Mouse (Mus musculus) cerebellum, adult 8-10 months (tissue): ENCODE results near the gene Dpp7.

ENCODE experiments used
- DNase-seq: peaks from one replicate; pipeline ENCODE4 v3.0.0; 2022

The Dpp7 gene

DNA sequence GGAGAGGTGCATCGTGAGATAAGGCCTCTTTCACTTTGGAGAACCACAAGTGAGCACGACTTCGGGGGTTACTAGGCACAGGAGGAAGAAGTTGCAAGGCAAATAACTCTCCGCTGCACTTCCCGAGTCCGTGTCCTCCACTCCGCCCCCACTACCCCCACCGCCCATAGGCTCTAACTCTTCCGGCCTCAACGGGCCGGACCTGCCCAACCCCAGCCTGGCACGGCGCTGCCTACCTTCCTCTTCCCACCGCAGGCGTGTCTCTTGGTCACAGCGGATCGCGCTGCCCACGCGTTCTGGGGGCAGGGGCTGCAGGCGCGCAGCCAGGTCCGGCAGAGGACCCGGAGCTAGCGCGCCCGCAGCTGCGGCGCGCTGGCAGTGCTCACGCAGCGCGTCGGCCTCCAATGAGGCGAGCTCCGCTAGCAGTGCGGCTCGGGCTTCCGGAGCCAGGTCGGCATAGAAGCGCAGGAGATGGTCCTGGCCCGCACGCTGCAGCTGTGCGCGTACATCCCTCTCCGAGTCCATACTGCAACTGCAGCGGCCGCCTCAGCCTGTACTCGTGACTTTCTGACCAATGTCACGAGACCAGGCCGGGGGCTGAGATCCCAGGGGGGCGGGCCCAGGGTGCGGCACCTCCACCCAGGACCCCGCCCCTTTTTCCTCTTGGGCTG lies 9.1 kb upstream of the Dpp7 start, which contains the start of gene Uap1l1:
Uap1l1 (minus strand) TSS at position 592 of the 671 bp plus-strand sequence.
- peak; percentile 50 for DNase-seq

GRCm38 (mm10) chr2:25364761-25365090 lies 8.6 kb upstream of the Dpp7 start:
- DNase-seq = no peak

DNA sequence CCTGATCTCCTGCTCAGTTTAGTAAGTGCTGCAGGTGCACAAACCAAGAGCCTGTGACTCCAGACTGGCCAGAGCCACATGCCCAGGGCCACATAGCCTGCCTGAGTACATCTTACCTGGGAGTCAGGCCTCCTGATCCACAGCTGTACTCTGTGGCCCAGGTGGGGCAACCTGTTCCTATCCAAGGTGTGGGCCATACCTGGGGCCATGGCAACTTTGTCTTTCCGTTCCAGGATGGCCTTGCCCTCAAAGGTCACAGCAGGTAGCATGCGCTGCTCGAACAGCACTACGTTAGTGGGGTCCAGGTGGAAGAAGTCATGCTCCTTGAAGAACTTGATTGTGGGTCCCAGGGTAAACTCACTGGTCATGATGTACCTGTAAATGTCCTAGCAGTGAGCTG lies 8.2 kb upstream of the Dpp7 start:
- DNase-seq = no peak

DNA sequence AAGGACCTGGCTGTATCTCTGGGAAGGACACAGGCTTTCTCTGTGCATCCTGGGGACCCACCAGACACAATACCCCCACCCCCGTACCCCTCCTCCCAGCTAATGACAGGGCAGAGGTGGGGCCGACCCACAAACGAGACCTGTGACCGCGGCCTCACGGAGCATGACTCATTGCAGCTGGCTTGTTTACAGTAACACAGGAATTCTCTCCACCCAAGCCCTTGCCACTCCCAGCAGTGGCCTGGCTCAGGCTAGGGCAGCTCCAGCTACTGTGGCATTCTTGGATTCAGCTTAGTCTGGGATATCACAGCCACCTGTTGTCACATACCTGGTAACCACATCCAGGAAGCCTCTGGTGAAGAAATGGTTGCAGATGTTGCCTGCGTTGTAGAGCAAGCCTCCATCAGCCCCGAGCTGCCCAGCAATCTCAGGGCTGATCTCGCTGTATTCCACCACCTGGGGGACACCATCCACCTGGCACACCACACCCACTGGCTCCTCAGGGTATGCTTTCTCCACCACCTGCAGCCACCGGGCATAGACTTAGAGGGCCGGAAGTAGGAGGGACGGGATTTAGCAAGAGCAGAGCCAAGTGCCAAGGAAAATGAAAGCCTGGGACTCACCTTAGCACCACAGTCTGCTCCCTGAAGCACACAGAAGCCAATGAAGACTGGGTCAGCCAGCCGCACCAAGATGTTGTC lies 7.5 kb upstream of the Dpp7 start:
- DNase-seq = no peak

DNA sequence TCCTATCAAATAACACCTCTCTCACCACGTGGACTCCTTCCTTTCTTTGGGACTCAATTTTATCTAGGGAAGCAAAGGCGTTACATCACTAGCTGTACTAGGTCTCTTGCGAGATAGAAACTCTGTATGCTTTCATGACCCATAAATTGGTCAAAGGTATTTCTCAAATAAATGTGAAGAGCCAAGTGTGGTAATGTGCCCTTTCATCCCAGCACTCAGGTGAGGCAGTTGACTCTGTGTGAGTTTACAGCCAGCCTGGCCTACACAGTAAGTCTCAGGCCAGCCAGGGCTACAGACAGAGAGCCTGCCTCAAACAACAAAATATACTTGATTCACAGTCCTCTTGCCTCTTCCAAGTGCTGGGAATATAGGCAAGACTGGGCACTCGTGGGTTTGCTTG lies 3.7 kb upstream of the Dpp7 start:
- no peak for DNase-seq

DNA sequence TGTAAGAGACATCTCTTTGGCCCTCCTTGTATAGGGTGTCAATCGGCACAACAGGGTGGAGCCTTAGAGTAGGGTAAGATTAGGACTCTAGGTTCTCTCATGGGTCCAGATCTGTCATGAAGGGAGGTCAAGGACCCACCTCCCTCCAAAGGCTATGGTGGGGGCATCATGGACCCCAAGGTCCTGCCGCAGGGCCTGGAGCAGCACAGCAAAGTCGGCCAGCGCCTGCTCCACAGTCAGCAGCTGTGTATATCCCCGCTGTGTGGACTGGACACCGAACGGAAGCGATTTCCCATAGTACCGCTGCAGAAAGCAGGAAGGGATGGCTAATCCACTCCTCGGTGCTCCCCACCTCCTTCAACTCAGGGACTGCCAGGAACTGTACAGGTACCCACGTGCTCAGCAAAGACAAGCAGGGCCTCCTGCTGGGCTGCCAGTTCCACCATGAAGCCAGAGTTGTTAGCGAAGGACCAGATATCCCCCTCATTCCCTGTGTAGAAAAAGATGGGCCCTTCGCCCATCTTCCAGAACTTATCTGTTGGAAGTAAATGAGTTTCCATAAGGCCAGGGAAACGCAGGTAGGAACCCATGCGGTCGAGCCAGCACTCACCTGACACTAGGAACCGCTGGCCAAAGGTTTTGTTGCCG lies 616 bp downstream of the Dpp7 start:
- DNase-seq = no peak

DNA sequence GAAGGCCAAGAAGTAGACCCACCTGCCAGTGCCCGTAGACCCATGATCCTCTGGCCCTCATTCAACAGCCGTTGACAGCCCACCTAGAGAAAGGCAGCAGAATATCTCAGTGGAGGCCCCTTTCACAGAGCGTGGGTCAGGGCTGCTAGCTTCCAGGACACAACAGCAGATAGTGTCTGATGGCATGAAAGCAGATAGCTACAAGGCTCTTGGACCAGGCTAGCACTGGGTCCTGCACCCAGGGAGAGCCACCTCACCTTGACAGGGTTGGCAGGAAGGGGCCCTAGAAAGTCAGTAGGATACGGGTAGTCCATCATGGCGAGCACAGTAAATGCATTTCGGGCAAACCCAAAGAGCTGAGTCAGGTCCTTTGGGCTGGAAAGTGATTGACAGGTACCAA lies 1.9 kb downstream of the Dpp7 start:
- DNase-seq = no peak

- no peak for DNase-seq
These were observed 5.5 kb downstream of the Dpp7 start for GRCm38 (mm10) chr2:25350701-25351100.

- DNase-seq = no peak
These were observed 6.7 kb downstream of the Dpp7 start for GRCm38 (mm10) chr2:25349499-25349898.

DNA sequence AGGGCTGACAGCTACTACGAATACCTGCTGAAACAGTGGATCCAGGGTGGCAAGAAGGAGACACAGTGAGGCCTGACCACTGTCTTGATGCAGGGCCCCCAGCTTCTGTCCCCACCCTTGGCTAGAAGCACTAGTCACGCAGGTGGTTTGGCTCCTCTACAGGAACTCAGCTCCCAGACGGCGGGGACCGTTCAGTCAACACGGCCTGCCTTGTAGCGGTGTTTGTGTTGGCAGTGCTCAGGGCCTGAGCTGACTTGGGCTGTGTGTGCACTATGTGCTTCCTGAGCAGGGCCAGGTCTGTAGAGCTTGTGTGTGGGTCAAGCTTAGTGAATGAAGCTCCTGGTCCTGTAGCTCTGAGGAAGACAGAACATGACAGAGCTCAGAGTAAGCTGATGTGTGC lies 8.0 kb downstream of the Dpp7 start:
- no peak for DNase-seq

DNA sequence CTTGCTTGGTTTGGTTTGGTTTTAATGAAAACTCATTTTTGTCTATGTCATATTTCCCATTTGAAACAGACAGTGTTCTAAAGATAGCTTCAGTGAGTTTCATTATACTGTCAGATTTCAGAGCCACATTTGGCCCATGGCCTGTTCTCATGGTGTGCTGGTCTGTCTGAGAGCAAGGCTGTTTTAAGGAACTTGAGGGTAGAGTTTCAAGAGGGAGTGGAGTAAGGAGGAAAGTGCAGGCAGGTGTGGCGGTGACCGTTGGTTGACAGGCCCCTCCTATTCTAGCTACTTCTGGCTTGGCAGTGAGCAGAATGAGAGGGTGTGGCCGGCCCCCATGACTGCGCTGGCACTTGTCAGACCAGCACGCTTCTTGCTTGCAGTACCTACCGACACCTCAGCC lies 17.9 kb downstream of the Dpp7 start:
- DNase-seq = no peak

DNA sequence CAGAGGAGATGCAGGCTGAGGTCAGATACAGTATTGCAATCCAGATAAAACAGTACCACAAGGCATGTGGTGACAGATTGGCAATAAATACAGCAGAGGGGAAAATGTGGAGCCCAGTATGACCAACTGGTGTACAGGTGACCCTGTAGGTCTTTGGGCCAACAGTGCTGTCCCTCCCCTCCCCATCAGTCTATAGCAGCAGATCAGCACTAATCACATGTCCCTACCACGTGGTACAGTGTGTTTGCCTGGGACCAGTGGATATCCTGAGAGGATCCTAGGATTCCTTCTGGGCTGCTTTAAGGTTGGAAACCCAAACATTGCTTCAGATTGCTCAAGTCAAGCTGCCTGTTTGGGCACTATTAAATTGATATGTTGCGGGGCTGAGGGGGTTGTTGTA lies 22.6 kb downstream of the Dpp7 start:
- DNase-seq = no peak

DNA sequence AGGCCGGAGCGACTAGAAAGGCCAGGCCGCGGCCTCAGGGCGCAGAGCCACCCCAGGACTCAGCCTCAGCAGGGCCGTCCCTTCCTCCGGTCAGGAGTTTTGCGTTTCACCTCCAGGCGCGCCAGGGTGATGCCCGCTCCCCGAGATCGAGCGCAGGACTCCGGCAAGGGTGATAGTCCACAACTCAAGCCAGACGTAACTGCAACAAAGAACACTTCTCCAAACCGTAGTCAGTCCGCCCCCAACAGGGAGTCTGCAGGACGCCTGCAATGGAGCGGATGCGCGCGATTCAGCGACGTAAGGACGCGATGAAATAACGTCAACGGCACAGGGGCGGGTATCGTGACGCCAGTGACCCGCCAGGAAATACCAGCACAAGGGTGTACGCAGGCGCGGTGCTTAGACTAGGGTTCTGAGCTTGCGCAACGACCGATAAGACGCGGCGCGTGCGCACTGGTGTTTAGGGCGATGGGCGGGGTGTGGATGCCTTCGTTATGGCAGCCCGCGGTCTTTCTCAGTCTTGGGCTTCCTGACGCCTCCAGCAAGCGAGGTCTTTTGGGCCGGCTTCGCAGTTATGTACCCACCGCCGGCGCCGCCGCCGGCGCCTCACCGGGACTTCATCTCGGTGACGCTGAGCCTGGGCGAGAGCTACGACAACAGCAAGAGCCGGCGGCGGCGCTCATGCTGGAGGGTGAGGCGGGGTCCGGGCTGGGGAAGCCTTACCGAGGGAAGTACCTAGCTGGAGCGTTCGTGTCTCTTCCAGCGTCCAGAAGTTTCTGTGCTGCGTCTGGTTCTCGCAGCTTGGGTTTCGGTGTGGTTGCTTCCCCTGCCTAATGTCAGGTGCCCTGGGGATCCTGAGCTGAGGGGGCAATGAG lies 23.6 kb downstream of the Dpp7 start, which contains the start of gene Man1b1:
Man1b1 (plus strand) TSS at position 53 of the 875 bp plus-strand sequence.
- peak; percentile 99 for DNase-seq

GRCm38 (mm10) chr2:25331470-25331869 lies 24.7 kb downstream of the Dpp7 start:
- no peak for DNase-seq

GRCm38 (mm10) chr2:25328440-25328839 lies 27.7 kb downstream of the Dpp7 start:
- DNase-seq = peak; percentile 54

- DNase-seq = no peak
These were observed 30.1 kb downstream of the Dpp7 start for GRCm38 (mm10) chr2:25326036-25326435.

DNA sequence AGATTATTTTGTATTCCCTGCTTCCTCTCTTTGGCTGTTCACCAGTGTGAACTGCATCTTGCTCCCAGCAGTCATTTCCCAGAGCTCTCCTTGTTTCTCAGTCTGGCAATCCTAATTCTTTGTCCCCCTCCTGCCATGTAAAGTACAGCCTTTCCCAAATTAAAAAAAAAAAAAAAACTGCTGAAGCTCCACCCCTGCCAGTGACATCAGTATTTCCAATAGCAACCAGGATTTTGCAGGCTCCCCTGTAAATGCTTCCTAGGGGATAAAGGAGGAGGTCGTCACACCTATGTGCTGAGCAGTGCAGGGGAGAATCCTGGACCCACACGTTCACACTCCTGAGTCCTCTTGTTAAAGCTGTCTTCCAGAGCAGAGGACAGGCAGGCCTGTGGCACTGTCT lies 36.1 kb downstream of the Dpp7 start:
- DNase-seq = no peak

DNA sequence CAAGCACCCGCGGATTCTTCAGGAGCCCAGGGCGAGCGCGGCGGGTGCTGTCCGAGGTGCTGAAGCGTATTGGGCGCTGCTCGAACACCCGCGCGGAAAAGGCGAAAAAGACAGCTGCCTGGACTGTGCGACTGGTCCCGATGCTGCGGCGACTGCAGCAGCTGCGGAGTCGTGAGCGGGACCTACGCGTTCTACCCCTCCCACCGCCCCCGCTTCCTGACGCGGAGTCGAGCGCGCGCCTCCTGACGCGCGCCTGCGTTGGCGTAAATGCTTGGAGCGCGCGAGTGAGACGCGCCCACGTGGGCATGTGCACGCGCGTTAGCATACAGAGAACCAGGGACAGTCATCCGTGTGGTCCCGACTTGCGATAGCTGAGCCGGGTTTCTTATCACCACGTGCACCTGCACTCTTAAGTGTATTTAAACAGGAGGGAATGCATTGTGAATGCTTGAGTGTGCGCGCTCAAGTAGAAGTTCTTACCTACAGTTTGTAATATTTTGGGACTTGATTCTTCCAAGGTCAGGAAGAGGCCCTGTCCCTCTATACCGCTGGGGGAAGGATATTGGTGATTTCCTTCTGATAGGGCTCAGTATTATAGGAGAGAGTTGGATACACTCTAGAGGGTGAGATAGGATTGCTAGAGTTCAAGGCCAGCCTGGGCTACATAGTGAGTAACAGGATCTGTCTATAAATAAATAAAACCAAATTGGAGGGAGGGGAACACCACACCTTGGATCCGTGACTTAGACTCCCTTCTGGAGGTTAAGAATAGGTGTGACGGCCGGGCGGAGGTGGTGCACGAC lies 37.0 kb downstream of the Dpp7 start, which contains the start of gene Grin1:
Grin1 (minus strand) TSS at position 217 of the 803 bp plus-strand sequence.
- peak; percentile 84 for DNase-seq

DNA sequence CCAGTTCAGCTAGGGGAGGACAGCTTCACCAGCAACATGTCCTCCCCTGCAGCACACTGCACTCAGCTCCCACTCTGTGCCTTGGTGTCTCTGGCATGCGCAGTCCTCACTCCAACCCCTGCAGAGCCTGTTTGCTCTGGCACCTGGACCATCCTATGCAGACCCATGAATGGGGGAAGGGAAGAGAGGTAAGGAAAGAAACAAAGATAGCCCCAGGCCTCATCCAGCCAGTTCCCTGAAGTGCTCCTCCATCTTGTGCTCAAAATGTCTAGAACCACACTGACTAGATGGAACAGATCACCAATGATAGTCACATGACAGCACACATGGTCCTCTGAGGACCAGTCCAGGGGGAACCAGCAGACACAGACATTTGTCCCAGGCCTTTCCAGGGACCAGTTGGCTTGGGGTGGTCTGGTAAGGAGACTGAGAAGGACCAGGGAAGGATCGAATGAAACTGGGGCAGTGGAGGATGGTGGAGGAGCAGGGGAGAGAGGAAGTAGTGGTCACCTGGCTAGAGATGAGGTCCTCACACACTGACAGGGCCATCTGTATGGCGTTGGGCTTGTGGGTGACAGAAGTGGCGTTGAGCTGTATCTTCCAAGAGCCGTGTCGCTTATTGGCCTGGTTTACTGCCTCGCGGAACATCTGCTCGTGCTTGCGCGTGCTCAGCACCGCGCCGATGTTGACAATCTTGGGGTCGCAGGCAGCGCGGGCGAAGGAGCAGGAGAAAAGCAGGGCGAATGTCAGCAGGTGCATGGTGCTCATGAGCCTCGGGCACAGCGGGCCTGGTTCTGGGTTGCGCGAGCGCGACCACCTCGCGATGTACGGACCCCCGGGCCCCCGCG lies 37.8 kb downstream of the Dpp7 start:
- DNase-seq = peak; percentile 60

GRCm38 (mm10) chr2:25311491-25311891 lies 44.7 kb downstream of the Dpp7 start:
- no peak for DNase-seq

GRCm38 (mm10) chr2:25310969-25311368 lies 45.2 kb downstream of the Dpp7 start:
- peak; percentile 46 for DNase-seq
